Mouse (Mus musculus) urinary bladder, postnatal 36 days (tissue): ENCODE measurements around the gene Pou5f1.
A peak's percentile ranks its signal among the peaks of the same experiment; 100 is the strongest.

ENCODE experiments used
- DNase-seq, 2 experiments: peaks; one replicate each; pipeline ENCODE4 v3.0.0; 2022; ENCODE audit warnings: low spot score in 2 of 2, mixed read lengths in 1 of 2

Pou5f1 gene

GRCm38 (mm10) chr17:35512916-35513626, 7.3 kb downstream of the Pou5f1 start:
- no peak for DNase-seq

- DNase-seq: peak; percentile 58 to 71
Measured at GRCm38 (mm10) chr17:35513886-35514285, 8.1 kb downstream of the Pou5f1 start.

GRCm38 (mm10) chr17:35514756-35515155, 8.9 kb downstream of the Pou5f1 start:
- DNase-seq: no peak

GRCm38 (mm10) chr17:35515911-35516640, 10.3 kb downstream of the Pou5f1 start:
- DNase-seq: peak in 1 of 2 experiments; percentile 18

- DNase-seq: peak; percentile 95 to 98
Measured at GRCm38 (mm10) chr17:35516652-35517500, 11.1 kb downstream of the Pou5f1 start, which contains the start of the genes Tcf19 and Cchcr1. Tcf19 (minus strand) TSS chr17:35516824. Cchcr1 (plus strand) TSS chr17:35517100.

GRCm38 (mm10) chr17:35517526-35517925, 11.7 kb downstream of the Pou5f1 start:
- DNase-seq: no peak

- no peak for DNase-seq
Measured at GRCm38 (mm10) chr17:35524354-35524753, 18.5 kb downstream of the Pou5f1 start.

GRCm38 (mm10) chr17:35526644-35527043, 20.8 kb downstream of the Pou5f1 start:
- DNase-seq: no peak

GRCm38 (mm10) chr17:35532360-35532759, 26.5 kb downstream of the Pou5f1 start:
- no peak for DNase-seq

GRCm38 (mm10) chr17:35532901-35533300, 27.1 kb downstream of the Pou5f1 start, which contains the start of gene Psors1c2:
Psors1c2 (plus strand) TSS chr17:35533201.
- DNase-seq: no peak

- DNase-seq: peak; percentile 62 to 76
Measured at GRCm38 (mm10) chr17:35534343-35534742, 28.5 kb downstream of the Pou5f1 start.

- DNase-seq: no peak
Measured at GRCm38 (mm10) chr17:35537421-35537820, 31.6 kb downstream of the Pou5f1 start.

GRCm38 (mm10) chr17:35538476-35538875, 32.7 kb downstream of the Pou5f1 start:
- no peak for DNase-seq

- no peak for DNase-seq
Measured at GRCm38 (mm10) chr17:35539540-35539939, 33.7 kb downstream of the Pou5f1 start.

- DNase-seq: no peak
Measured at GRCm38 (mm10) chr17:35542761-35543411, 37.1 kb downstream of the Pou5f1 start.

GRCm38 (mm10) chr17:35543412-35543861, 37.6 kb downstream of the Pou5f1 start:
- no peak for DNase-seq

- no peak for DNase-seq
Measured at GRCm38 (mm10) chr17:35544001-35544400, 38.2 kb downstream of the Pou5f1 start.

GRCm38 (mm10) chr17:35544680-35545079, 38.9 kb downstream of the Pou5f1 start:
- DNase-seq: peak; percentile 32 to 40

- no peak for DNase-seq
Measured at GRCm38 (mm10) chr17:35547465-35547864, 41.6 kb downstream of the Pou5f1 start.

- no peak for DNase-seq
Measured at GRCm38 (mm10) chr17:35548636-35549035, 42.8 kb downstream of the Pou5f1 start.

- DNase-seq: peak; percentile 61 to 84
Measured at GRCm38 (mm10) chr17:35549437-35550142, 43.8 kb downstream of the Pou5f1 start.
